Mouse (Mus musculus) heart, adult 2 months (tissue): ENCODE measurements around the gene Zdhhc8.

Source experiments
- CTCF ChIP-seq: fragments of 200-600 bp; IDR thresholded peaks from 2 replicates; pipeline ENCODE4 v1.8.1; 2022; ENCODE audit warnings: antibody characterized with exemption, mild to moderate bottlenecking, moderate library complexity
- EP300 ChIP-seq: fragments of 200-500 bp; IDR thresholded peaks from 2 replicates; pipeline ENCODE4 v1.6.1; 2011; ENCODE audit warnings: low read depth, low read length, control low read depth; ENCODE audit not compliant: insufficient read depth
- POLR2A ChIP-seq: fragments of 200-500 bp; IDR thresholded peaks from 2 replicates; pipeline ENCODE4 v1.6.1; 2011; ENCODE audit warnings: mild to moderate bottlenecking, low read depth, low read length, control low read depth; ENCODE audit not compliant: insufficient read depth

GRCm38 (mm10) chr16:18241581-18241980 is 6.6 kb upstream of the Zdhhc8 start:
- TF ChIP-seq CTCF (no peak), POLR2A (no peak), EP300 (no peak)
